Mouse (Mus musculus) stomach, embryonic 16.5 days (tissue): ENCODE data around the gene Fxyd1. TPM values are rescaled to one million over a fixed set of nuclear protein-coding genes. Genes with fewer than 3 reads are reported as not detected.
A peak's percentile ranks its signal among the peaks of the same experiment; 100 is the strongest.

Source experiments
- ATAC-seq: fragments of 200-750 bp; cut with Nextera tagmentation; 2 replicates; pipeline ENCODE4 v1.8.0; 2017; ENCODE audit warnings: moderate number of reproducible peaks, moderate TSS enrichment; ENCODE audit not compliant: insufficient read depth, low FRiP score
- H3K27ac ChIP-seq: fragments of 300-500 bp; sonication (generic); 2 replicates; pipeline ENCODE4 v1.5.1; 2014; ENCODE audit warnings: low read length
- H3K27me3 ChIP-seq: fragments of 300-500 bp; sonication (generic); 2 replicates; pipeline ENCODE4 v1.6.1; 2014; ENCODE audit warnings: low read length, control low read depth, mixed read lengths; ENCODE audit not compliant: control insufficient read depth, insufficient read depth
- H3K36me3 ChIP-seq: fragments of 300-500 bp; sonication (generic); 2 replicates; pipeline ENCODE4 v1.6.1; 2014; ENCODE audit warnings: low read length; ENCODE audit not compliant: control insufficient read depth, insufficient read depth
- H3K4me1 ChIP-seq: fragments of 300-500 bp; sonication (generic); 2 replicates; pipeline ENCODE4 v1.6.1; 2014; ENCODE audit warnings: low read length, control low read depth, mixed read lengths; ENCODE audit not compliant: control insufficient read depth, insufficient read depth
- H3K4me2 ChIP-seq: fragments of 300-500 bp; sonication (generic); 2 replicates; pipeline ENCODE4 v1.6.1; 2014; ENCODE audit warnings: low read depth, low read length, mixed read lengths
- H3K4me3 ChIP-seq: fragments of 300-500 bp; sonication (generic); replicated peaks from 2 replicates; pipeline ENCODE4 v1.5.1; 2014; ENCODE audit warnings: mild to moderate bottlenecking, low read length
- H3K9ac ChIP-seq: fragments of 300-500 bp; sonication (generic); 2 replicates; pipeline ENCODE4 v1.6.1; 2014; ENCODE audit warnings: low read length
- H3K9me3 ChIP-seq: fragments of 300-500 bp; sonication (generic); replicated peaks from 2 replicates; pipeline ENCODE4 v1.6.1; 2016; ENCODE audit warnings: low read length, control low read depth; ENCODE audit not compliant: control insufficient read depth
- WGBS: fragments of 180-500 bp; shearing (Covaris S2); extraction: QIAGEN DNeasy Blood & Tissue Kit; methylation state at CpG from one replicate; pipeline ENCODE4 v1.1.7; 2014; 5-methylcytosine and 5-hydroxymethylcytosine counted together
- polyA plus RNA-seq: library from polyadenylated mRNA; unstranded; fragments of >200 nt; fragmentation: Nextera tagmentation; extraction: Ambion mirVana; gene quantifications from 2 replicates; pipeline ENCODE4 v1.2.1, GENCODE M21; 2015

The Fxyd1 gene
- polyA plus RNA-seq, 1 experiment from 2014 or later: 129 TPM

DNA sequence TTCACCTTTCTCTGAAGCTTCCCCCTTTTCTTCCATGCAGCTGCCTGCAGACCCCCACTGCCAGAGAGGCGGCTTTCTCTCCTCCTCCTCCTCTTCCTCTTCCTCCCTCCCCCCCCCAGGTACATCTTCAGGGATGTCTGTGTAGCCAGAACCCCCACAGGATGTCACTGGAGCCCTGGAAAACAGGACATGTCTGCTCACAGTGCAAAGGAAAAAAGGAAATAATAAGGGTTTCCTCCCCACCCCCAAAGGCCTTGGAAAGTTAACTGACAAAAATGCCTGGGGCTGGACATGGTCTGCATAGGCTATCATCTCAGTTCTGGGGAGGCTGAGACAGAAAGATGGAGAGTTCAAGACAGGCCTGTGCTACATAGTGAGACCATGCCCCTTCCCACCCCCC is 24.1 kb upstream of the Fxyd1 start:
- Histone ChIP-seq H3K4me2 (no peak overlapping the region), H3K9ac (no peak overlapping the region), H3K27me3 (no peaks in the 10 kb centered on the region), H3K4me1 (peaks cover 22% of the 10 kb centered on the region; the same call in 1 of the 2 replicates), H3K36me3 (no peaks in the 10 kb centered on the region), H3K27ac (no peak overlapping the region), H3K4me3 (no peak overlapping the region), H3K9me3 (no peaks in the 10 kb centered on the region)
- 48% methylated on average over 1 of the region's 1 CpGs for WGBS
- no peak for ATAC-seq

DNA sequence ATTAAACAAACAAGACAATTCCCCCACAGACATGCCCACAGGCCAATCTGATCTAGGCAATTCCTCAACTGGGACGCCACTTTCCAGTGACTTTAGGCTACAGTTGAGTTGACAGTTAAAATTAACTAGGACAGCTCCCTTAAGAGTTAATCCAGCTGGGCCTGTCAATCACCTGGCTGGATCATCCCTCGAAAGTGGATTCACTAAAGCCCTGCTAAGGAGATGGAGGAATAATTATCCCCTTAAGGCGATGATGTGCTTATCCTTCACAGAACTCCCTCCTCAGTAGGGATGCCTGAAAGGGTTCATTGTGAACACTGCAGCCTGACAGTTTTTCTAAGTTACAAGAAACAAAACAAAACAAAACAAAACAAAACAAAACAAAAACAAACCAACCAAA is 23.6 kb upstream of the Fxyd1 start:
- Histone ChIP-seq H3K9me3 (no peaks in the 10 kb centered on the region), H3K36me3 (no peaks in the 10 kb centered on the region), H3K27me3 (no peaks in the 10 kb centered on the region), H3K4me3 (no peak overlapping the region), H3K27ac (no peak overlapping the region), H3K4me1 (peaks cover 22% of the 10 kb centered on the region; the same call in 1 of the 2 replicates), H3K4me2 (no peak overlapping the region), H3K9ac (no peak overlapping the region)
- 62% methylated on average over 3 of the region's 3 CpGs for WGBS
- no peak for ATAC-seq

- no peak overlapping the region for H3K9ac ChIP-seq
- H3K9me3 ChIP-seq: no peaks in the 10 kb centered on the region
- H3K4me3 ChIP-seq: no peak overlapping the region
- ATAC-seq: no peak
- H3K36me3 ChIP-seq: no peaks in the 10 kb centered on the region
- H3K4me1 ChIP-seq: peaks cover 16% of the 10 kb centered on the region; the same call in 1 of the 2 replicates
- H3K27ac ChIP-seq: no peak overlapping the region
- no peaks in the 10 kb centered on the region for H3K27me3 ChIP-seq
- WGBS: 83% methylated on average over 8 of the region's 8 CpGs
- no peak overlapping the region for H3K4me2 ChIP-seq
These were observed 22.7 kb upstream of the Fxyd1 start for GRCm38 (mm10) chr7:31079670-31080069.

GRCm38 (mm10) chr7:31077885-31078445 is 21.0 kb upstream of the Fxyd1 start:
- ATAC-seq: no peak
- Histone ChIP-seq H3K4me1 (peaks cover 14% of the 10 kb centered on the region), H3K4me2 (no peak overlapping the region), H3K9ac (no peak overlapping the region), H3K4me3 (no peak overlapping the region), H3K27ac (no peak overlapping the region; the same call in 1 of the 2 replicates), H3K27me3 (no peaks in the 10 kb centered on the region), H3K36me3 (no peaks in the 10 kb centered on the region), H3K9me3 (no peaks in the 10 kb centered on the region)
- WGBS: 35% methylated on average over 5 of the region's 5 CpGs

- no peaks in the 10 kb centered on the region for H3K27me3 ChIP-seq
- ATAC-seq: no peak
- H3K4me2 ChIP-seq: no peak overlapping the region
- 47% methylated on average over 6 of the region's 6 CpGs for WGBS
- H3K9ac ChIP-seq: no peak overlapping the region
- peak overlapping the region; percentile 89; the same call in 1 of the 2 replicates for H3K27ac ChIP-seq
- H3K4me1 ChIP-seq: peaks cover 10% of the 10 kb centered on the region
- H3K36me3 ChIP-seq: no peaks in the 10 kb centered on the region
- H3K9me3 ChIP-seq: no peaks in the 10 kb centered on the region
- H3K4me3 ChIP-seq: no peak overlapping the region
These were observed 20.5 kb upstream of the Fxyd1 start for GRCm38 (mm10) chr7:31077470-31077869.

- no peaks in the 10 kb centered on the region for H3K27me3 ChIP-seq
- peak; percentile 77 for ATAC-seq
- H3K4me2 ChIP-seq: peak within 1 kb of the TSS; percentile 53
- peak within 1 kb of the TSS; percentile 52 for H3K4me3 ChIP-seq
- H3K36me3 ChIP-seq: no peaks in the 10 kb centered on the region
- H3K4me1 ChIP-seq: peaks cover 12% of the 10 kb centered on the region
- H3K27ac ChIP-seq: peak within 1 kb of the TSS; percentile 89
- no peaks in the 10 kb centered on the region for H3K9me3 ChIP-seq
- 44% methylated on average over 5 of the region's 5 CpGs for WGBS
- peak within 1 kb of the TSS; percentile 73 for H3K9ac ChIP-seq
These were observed 19.5 kb upstream of the Fxyd1 start, which contains the start of gene Fxyd3 for GRCm38 (mm10) chr7:31076492-31076891. Fxyd3 (minus strand) TSS chr7:31076704.

- Histone ChIP-seq H3K9me3 (no peaks in the 10 kb centered on the region), H3K9ac (peak overlapping the region; percentile 56; the same call in 1 of the 2 replicates), H3K27ac (peak overlapping the region; percentile 89), H3K27me3 (no peaks in the 10 kb centered on the region), H3K4me3 (peak overlapping the region; percentile 52), H3K4me2 (peak overlapping the region; percentile 53), H3K36me3 (no peaks in the 10 kb centered on the region), H3K4me1 (peaks cover 20% of the 10 kb centered on the region)
- no peak for ATAC-seq
- WGBS: 55% methylated on average over 5 of the region's 5 CpGs
These were observed 17.7 kb upstream of the Fxyd1 start for GRCm38 (mm10) chr7:31074713-31075069.

- WGBS: 39% methylated on average over 7 of the region's 7 CpGs
- H3K4me3 ChIP-seq: peak overlapping the region; percentile 52
- H3K4me2 ChIP-seq: peak overlapping the region; percentile 53
- peak overlapping the region; percentile 89 for H3K27ac ChIP-seq
- H3K4me1 ChIP-seq: peaks cover 20% of the 10 kb centered on the region
- H3K9ac ChIP-seq: peak overlapping the region; percentile 56
- no peaks in the 10 kb centered on the region for H3K27me3 ChIP-seq
- no peak for ATAC-seq
- no peaks in the 10 kb centered on the region for H3K9me3 ChIP-seq
- H3K36me3 ChIP-seq: no peaks in the 10 kb centered on the region
These were observed 17.2 kb upstream of the Fxyd1 start for GRCm38 (mm10) chr7:31074061-31074712.

GRCm38 (mm10) chr7:31073546-31073945 is 16.5 kb upstream of the Fxyd1 start:
- peak overlapping the region; percentile 53 for H3K4me2 ChIP-seq
- H3K9me3 ChIP-seq: no peaks in the 10 kb centered on the region
- H3K27ac ChIP-seq: peak overlapping the region; percentile 89
- ATAC-seq: peak; percentile 54; the same call in 1 of the 2 replicates
- H3K27me3 ChIP-seq: no peaks in the 10 kb centered on the region
- peaks cover 23% of the 10 kb centered on the region for H3K4me1 ChIP-seq
- no peaks in the 10 kb centered on the region for H3K36me3 ChIP-seq
- H3K4me3 ChIP-seq: peak overlapping the region; percentile 52
- H3K9ac ChIP-seq: peak overlapping the region; percentile 56
